Mouse (Mus musculus) mesoderm, embryonic 11.5 days (tissue): ENCODE measurements at regions not wholly inside any gene's neighbourhood (a gene's known extent, or its start where the extent isn't known, plus 50 kb on each side); places are given as distances from the start of the nearest gene placed in this dataset.
"Not testable (repeated sequence)": the region's sequence is repeated elsewhere in the genome, so short reads cannot be mapped to it uniquely, and the experiment has no call there.

ENCODE experiments used
- DNase-seq: peaks from one replicate; pipeline ENCODE4 v3.0.0-alpha.2; 2012; ENCODE audit warnings: low read depth, low spot score

- DNase-seq: no peak
Observed at GRCm38 (mm10) chr2:171593884-171594283, 449.4 kb downstream of the Cbln4 start.

DNA sequence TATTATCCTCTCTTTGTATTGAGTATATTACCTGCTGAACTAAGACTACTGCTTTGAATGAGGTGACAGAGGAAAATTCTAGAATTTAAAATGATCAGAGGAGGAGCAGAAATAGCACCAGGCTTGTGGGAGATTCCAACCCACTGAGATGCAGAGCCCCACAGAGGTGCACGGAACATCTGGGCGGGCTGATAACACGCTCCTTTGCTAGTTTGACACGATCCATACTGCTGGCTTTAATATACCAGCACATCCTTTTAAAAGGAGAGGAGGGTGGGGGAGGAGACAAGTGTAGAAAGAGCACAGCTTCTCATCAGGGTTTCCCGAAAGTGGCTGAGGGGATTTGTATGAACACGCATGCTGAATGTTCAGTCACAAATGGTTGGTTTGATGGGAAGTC lies 451.0 kb downstream of the Cbln4 start:
- no peak for DNase-seq

DNA sequence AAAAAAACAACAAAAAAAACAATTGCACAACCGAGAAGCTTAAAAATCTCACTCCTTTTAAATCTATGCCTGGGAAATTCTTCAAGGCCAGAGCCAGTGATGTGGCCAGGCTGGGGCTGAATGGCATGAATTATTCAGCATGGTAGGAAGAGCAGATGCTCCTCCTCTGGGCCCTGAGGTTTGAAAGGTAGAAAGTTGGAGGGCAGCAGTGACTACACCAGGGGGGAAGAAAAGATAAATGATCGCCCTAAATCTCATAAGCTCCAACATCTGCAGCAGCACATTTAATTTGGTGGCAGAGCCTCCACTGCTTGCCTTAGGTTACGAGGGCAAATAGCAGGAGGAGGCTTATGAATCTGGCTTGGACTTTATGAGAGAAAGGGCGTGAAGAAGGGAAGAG lies 455.1 kb downstream of the Cbln4 start:
- DNase-seq: peak; percentile 58

DNA sequence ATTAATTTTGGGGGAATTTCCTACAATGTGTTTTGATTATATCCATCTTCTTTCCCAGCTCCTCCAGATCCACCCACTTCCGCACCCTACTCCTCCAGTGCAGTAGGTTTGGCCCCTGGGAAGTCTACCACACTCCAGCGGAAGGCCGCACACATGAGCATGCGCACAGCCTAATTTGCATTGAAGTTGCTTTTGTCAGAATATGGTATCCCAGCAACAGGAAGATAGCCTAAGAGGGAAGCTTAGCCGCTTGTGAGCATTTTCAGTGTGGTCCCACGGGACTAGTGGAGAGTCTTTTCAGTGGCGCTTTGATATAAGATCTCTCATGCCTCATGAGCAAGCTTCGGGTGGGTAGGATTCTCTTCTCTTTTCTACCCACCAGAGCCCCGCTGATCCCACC lies 455.6 kb downstream of the Cbln4 start:
- DNase-seq: peak; percentile 72

- no peak for DNase-seq
Observed at GRCm38 (mm10) chr2:171586853-171587220, 456.4 kb downstream of the Cbln4 start.

- DNase-seq: no peak
Observed at GRCm38 (mm10) chr2:171586217-171586852, 456.9 kb downstream of the Cbln4 start.

DNA sequence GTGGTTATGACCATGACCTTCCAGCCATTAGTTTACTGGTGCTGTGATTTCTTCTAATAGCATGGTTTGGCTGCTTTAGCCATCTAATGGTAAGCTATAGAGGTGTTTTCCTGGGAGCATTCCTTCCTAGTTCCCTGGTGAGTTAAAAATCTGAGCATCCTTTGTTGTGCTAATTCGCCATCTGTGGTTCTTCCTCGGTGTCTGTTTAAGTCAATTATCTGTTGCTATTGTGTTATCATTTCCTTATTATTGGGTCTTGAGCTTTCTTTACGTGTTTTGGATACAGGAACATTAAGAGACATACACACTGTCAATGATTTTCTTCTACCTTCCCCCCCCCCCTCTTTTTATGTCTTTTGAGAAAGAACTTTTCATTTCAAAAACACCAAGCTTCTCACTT lies 468.9 kb downstream of the Cbln4 start:
- no peak for DNase-seq

DNA sequence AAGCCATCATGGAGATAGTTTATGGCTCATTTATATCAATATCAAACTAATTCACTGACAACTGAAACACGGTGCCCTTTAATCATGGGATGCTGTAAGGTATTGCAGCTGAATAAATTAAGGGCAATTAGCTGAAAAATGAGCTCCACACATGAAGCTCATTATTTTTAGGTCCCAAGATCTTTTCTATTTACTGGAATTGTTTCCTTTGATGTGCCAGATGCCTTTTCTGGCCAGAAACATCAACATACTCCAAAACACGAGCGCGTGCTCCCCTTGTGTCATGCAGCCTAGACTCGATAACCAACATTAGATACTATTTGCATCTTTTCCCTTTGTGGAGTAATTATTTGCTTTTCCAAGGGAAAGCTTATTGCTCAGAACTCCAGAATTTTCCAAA lies 480.6 kb downstream of the Cbln4 start:
- no peak for DNase-seq

DNA sequence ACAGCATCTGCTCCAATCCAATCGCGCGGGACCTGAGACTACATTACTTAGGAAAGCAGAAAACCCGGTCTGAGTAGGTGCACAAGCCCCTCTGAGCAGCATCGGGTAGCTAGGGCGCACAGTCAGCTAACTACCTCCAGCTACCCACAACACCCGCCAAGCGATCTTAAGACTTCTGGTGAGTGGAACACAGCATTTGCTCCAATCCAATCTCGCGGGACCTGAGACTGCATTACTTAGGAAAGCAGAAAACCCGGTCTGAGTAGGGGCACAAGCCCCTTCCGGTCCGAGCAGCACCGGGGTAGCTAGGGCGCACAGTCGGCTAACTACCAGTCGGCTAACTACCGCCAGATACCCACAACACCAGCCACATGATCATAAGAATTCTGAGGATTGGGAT lies 500.5 kb downstream of the Cbln4 start:
- not testable (repeated sequence) for DNase-seq

DNA sequence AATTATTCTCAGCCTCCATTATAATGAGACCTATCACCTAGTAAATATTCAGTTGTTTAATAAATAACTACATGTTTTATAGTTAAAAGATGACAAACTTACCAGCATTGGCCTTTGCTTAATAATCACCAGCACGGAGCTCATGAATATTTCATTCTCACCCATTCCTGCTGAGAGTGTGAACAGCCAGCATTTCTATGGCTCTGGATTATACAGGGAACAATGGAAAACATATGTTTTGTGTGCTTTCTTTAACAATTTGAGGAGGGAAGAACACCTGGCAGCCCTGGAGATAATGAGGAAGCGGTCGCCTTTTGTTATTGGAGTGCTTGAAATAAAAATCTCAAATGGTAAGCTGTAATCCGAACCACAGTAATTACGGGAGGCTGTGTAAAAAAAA lies 528.4 kb downstream of the Cbln4 start:
- no peak for DNase-seq

DNA sequence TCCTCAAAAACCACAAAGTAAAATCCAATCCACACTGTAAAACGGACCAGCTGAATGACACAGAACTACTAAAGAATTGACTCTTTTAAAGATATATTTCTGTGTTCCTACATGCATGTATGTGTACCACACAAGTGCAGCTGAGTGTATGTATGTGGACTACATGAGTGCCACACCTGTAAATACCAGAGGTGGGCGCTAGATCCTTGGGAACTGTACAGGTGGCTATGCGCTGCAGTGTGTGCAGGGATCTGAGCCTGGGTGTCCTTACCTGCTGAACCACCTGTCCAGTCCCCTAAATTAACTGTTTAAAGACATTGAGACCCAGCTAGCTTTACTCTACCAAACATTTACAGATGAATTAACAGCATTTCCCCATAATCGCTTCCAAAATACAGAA lies 546.6 kb downstream of the Cbln4 start:
- DNase-seq: no peak

GRCm38 (mm10) chr2:171493741-171494140 lies 549.5 kb downstream of the Cbln4 start:
- peak; percentile 62 for DNase-seq

- DNase-seq: peak; percentile 50
Observed at GRCm38 (mm10) chr2:171487284-171487683, 556.0 kb downstream of the Cbln4 start.

GRCm38 (mm10) chr2:171453241-171453640 lies 590.0 kb downstream of the Cbln4 start:
- DNase-seq: no peak

- peak; percentile 56 for DNase-seq
Observed at GRCm38 (mm10) chr2:171406057-171406456, 637.2 kb downstream of the Cbln4 start.

DNA sequence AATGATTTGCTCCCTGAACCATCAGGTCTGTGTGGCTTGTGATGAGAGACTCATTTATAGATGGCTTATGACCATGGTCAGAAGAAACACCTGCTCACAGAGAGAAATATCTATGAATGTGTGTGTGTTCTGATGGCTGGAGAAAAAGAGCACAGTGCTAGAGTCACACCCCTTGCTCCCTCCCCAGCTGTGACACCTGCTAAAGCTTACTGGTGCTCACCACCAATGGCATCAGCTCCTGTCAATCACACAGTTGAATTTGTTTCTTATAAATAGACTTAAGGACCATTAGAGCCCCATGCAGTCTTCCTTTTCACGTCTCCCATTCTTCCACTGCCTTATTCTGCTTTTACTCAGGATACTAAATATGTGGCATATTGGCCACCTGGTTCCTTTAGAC lies 654.3 kb downstream of the Cbln4 start:
- DNase-seq: no peak

GRCm38 (mm10) chr2:171373457-171373856 lies 641.9 kb downstream of the Dok5 start:
- no peak for DNase-seq

DNA sequence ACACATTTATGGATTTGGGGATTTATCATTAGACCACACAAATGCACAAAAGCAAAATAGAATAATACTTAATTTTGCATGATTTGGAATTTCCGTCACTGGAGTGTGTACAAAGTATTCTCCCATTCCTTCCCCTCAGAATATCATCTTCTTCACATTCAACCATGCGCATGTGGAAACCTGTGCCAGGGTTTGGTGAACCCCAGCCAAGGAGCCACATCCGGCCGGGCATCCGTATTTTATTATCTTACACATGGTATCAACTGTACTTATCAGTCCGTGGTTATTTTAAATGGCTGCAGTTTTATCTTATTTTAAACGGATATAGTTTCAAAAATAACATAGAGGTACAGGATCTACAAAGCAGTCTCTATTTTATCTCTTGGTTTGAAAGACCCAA lies 641.4 kb downstream of the Dok5 start:
- no peak for DNase-seq

GRCm38 (mm10) chr2:171371751-171372150 lies 640.1 kb downstream of the Dok5 start:
- DNase-seq: peak; percentile 60

GRCm38 (mm10) chr2:171365553-171365952 lies 633.9 kb downstream of the Dok5 start:
- DNase-seq: no peak

- DNase-seq: no peak
Observed at GRCm38 (mm10) chr2:171364621-171365020, 633.0 kb downstream of the Dok5 start.

DNA sequence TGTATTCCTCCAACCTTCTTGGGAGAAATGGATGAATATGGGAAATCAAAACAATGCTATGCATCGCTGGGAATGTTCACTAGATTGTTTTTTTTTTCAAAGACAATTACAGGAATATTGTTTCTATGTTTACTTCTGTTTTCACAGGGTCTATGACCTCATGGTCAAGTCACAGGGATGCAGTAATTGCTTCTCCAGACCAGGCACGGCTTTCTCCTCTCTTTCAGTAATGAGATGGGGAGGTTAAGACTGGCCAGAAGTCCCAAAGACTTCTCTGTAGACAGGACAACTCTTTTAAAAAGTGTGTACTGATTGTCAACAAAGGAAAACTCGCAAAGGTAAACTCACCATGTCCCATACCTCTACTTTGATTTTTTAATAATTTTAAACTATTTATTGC lies 631.8 kb downstream of the Dok5 start:
- no peak for DNase-seq

DNA sequence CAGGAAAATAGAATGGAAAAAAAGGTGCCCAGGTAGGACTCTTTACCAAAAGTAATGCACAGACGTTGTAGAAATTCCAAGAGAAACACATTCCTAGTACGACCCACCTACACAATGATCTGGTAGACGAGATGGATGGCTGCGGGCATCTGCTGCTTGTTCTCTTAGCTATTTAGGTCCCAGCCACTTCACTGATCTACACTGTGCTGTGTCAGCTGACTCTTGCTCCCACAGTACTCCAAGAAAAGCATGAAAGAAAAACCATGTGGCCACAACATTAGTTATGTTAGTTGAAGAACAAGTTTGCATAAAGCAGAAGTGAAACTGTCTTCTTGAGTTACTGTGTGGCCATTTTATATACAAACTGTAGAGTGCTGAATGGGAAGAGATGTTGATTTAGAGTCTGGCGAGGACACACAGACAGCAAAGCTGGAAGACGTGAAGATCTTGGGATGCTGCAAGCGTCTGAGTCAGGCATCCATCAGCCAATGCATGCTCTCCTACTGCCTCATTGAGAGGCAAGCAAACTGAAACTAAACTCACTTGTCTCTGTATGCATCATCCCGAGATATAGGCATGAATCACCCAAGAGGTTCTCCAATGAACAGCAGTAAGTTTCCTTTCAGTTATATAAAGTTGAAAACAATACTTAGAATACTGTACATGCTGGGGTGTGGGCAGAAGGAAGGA lies 626.6 kb downstream of the Dok5 start:
- DNase-seq: no peak

GRCm38 (mm10) chr2:171348156-171348555 lies 616.5 kb downstream of the Dok5 start:
- no peak for DNase-seq
